ENCODE assay signal across 30 mouse cellular contexts in the genomic region with DNA sequence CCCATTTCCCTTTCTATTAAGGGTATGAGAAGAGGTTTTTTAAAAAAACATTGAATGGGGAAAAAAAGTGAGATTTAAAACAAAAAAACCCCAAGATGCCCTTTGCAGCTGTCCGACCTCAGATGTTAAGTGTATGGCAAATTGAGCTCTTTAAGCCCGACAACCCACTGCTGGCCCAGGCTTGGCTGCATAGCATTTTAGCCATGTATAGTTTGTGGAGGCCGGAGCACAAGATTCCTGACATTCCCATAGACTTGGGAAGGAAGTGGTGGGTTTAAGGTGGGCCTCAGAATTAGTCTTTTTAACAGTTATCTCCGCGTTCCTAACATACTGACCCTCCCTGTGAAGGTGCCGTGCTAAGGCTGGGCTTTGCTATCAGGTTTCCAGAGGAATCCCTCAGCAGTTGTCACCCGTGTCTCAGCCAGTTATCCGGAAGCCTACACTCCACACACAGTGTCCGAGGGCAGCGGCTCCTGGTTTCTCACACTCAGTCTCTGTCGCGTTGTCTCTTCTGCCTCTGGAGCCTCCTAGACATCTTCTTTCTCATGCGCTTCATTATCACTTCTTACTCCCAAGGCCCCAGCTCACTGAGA. TPM values are rescaled to one million over a fixed set of nuclear protein-coding genes. Genes with fewer than 3 reads are reported as not detected.
DNase-seq lines count a peak whose midpoint lies in the region; ATAC-seq lines count a peak whose summit lies in the region.
"Had no signal": no experiment of that assay in that cellular context is flagged by ENCODE, and none has a peak within 500 bp of the region (broad histone marks: within the 10 kb centered on the region; RNA-seq: fewer than 3 reads in every experiment).

No protein-coding gene starts in this region.

- DNase-seq in heart, embryonic 10.5 days (ENCODE audit: low spot score): no peak
- DNase-seq in heart, adult 11 months: no peak
- no peak for DNase-seq in heart, postnatal 14 days
- DNase-seq in lung, postnatal 25 days (ENCODE audit: low spot score): no peak
- DNase-seq in mesoderm, embryonic 11.5 days (ENCODE audit: low read depth, low spot score): peak; percentile 30
- DNase-seq in thymus, postnatal 14 days: no peak
- DNase-seq: adrenal gland, postnatal 25 days; cerebellum, adult 11-12 months; cerebellum, adult 9-11 months; gastrocnemius, postnatal 14 days; heart, adult 2 months; kidney, adult 8-10 months; kidney, postnatal 4 days; left cerebral cortex, postnatal 4 days; lung, postnatal 10 days; right cerebral cortex, adult 18-20 months; spleen, adult 18-20 months; thymus, adult 18-20 months; thymus, postnatal 36 days had no signal

- peaks cover 69% of the 10 kb centered on the region for H3K4me1 ChIP-seq in heart, embryonic 10.5 days
- H3K4me1 ChIP-seq in heart, embryonic 15.5 days (replicated peaks): peaks cover 36% of the 10 kb centered on the region
- H3K4me1 ChIP-seq in lung, embryonic 16.5 days (replicated peaks; ENCODE audit: control insufficient read depth, insufficient read depth, low read length): peaks cover 23% of the 10 kb centered on the region
- H3K4me1 ChIP-seq: neural tube, embryonic 12.5 days had no signal

- 39% methylated on average over 13 of the region's 13 CpGs for WGBS in heart, embryonic 10.5 days
- 33% methylated on average over 13 of the region's 13 CpGs for WGBS in heart, embryonic 15.5 days
- WGBS in lung, embryonic 16.5 days: 26% methylated on average over 13 of the region's 13 CpGs

- H3K9me3 ChIP-seq in heart, embryonic 10.5 days: no peaks in the 10 kb centered on the region
- H3K9me3 ChIP-seq in heart, embryonic 15.5 days (replicated peaks): no peaks in the 10 kb centered on the region
- peaks cover 4% of the 10 kb centered on the region; the same call in 1 of the 2 replicates for H3K9me3 ChIP-seq in lung, embryonic 16.5 days (ENCODE audit: control insufficient read depth, low read length)
- H3K9me3 ChIP-seq: forebrain, embryonic 13.5 days; intestine, embryonic 15.5 days; neural tube, embryonic 12.5 days had no signal

- intact Hi-C loops in heart, postnatal 14 days (cut with DNase I): no loop called here

- peak overlapping the region; percentile 24; the same call in 1 of the 2 replicates for H3K4me2 ChIP-seq in heart, embryonic 15.5 days
- no peak overlapping the region for H3K4me2 ChIP-seq in lung, embryonic 16.5 days (ENCODE audit: low read depth, low read length)
- H3K4me2 ChIP-seq: forebrain, embryonic 13.5 days; intestine, embryonic 15.5 days; liver, embryonic 11.5 days; midbrain, embryonic 12.5 days; neural tube, embryonic 12.5 days had no signal

- H3K36me3 ChIP-seq in heart, embryonic 10.5 days: peaks cover 21% of the 10 kb centered on the region
- peaks cover 4% of the 10 kb centered on the region for H3K36me3 ChIP-seq in heart, embryonic 15.5 days
- H3K36me3 ChIP-seq in lung, embryonic 16.5 days (ENCODE audit: control insufficient read depth, insufficient read depth, low read length): no peaks in the 10 kb centered on the region
- H3K36me3 ChIP-seq: midbrain, embryonic 12.5 days; neural tube, embryonic 12.5 days had no signal

- H3K4me3 ChIP-seq in heart, embryonic 10.5 days: no peak overlapping the region
- no peak overlapping the region for H3K4me3 ChIP-seq in heart, embryonic 15.5 days
- H3K4me3 ChIP-seq in lung, embryonic 16.5 days (ENCODE audit: low read length): no peak overlapping the region
- H3K4me3 ChIP-seq: forebrain, embryonic 13.5 days; heart, adult 2 months; intestine, embryonic 15.5 days; midbrain, embryonic 12.5 days; myocyte; neural tube, embryonic 12.5 days had no signal

- H3K27ac ChIP-seq in heart, embryonic 10.5 days: peak overlapping the region; percentile 60
- no peak overlapping the region for H3K27ac ChIP-seq in heart, embryonic 15.5 days
- H3K27ac ChIP-seq in lung, embryonic 16.5 days (ENCODE audit: low read length): no peak overlapping the region
- H3K27ac ChIP-seq: forebrain, embryonic 13.5 days; heart, adult 2 months; hindbrain, postnatal 0 days; intestine, embryonic 15.5 days; kidney, postnatal 0 days; midbrain, embryonic 12.5 days; neural tube, embryonic 12.5 days had no signal

- 0 out of 2 replicates have a peak, but pooled peaks have one; percentile 20 for ATAC-seq in heart, embryonic 15.5 days (replicated peaks; ENCODE audit: insufficient number of reproducible peaks, insufficient read depth, low FRiP score, low read depth)
- ATAC-seq in lung, embryonic 16.5 days (ENCODE audit: low read depth): 0 out of 2 replicates have a peak, but pooled peaks have one; percentile 20
- ATAC-seq: CD4-positive, CD25-positive, alpha-beta regulatory T cell, adult 4 months; forebrain, embryonic 13.5 days; hindbrain, postnatal 0 days; intestine, embryonic 15.5 days had no signal

- no peaks in the 10 kb centered on the region for H3K27me3 ChIP-seq in heart, embryonic 10.5 days (ENCODE audit: insufficient read depth, poor library complexity, severe bottlenecking)
- H3K27me3 ChIP-seq in heart, embryonic 15.5 days: no peaks in the 10 kb centered on the region
- peaks cover 7% of the 10 kb centered on the region for H3K27me3 ChIP-seq in lung, embryonic 16.5 days (ENCODE audit: control insufficient read depth, insufficient read depth, low read depth, low read length)
- H3K27me3 ChIP-seq: forebrain, embryonic 13.5 days; intestine, embryonic 15.5 days; midbrain, embryonic 12.5 days; neural tube, embryonic 12.5 days had no signal

- H3K9ac ChIP-seq in heart, embryonic 15.5 days: no peak overlapping the region
- H3K9ac ChIP-seq in lung, embryonic 16.5 days (ENCODE audit: low read length): no peak overlapping the region
- H3K9ac ChIP-seq: forebrain, embryonic 13.5 days; intestine, embryonic 15.5 days; midbrain, embryonic 12.5 days; neural tube, embryonic 12.5 days had no signal

RNA-seq across cellular contexts. Expression of gene Nid2, which starts 23.1 kb away (rescaled TPM):
- 169 and 250 TPM in 2 replicates for polyA plus RNA-seq in heart, embryonic 10.5 days (2016; fragmentation: Nextera tagmentation; extraction: Ambion mirVana)
- polyA plus RNA-seq in heart, embryonic 15.5 days (2015; fragmentation: Nextera tagmentation; extraction: Ambion mirVana): 84.4 and 116 TPM in 2 replicates
- 10 to 100 TPM; 89.0 to 89.7 TPM for total RNA-seq in heart, postnatal 14 days (2021)
- 107 and 114 TPM in 2 replicates for polyA plus RNA-seq in lung, embryonic 16.5 days (2015; fragmentation: Nextera tagmentation; extraction: Ambion mirVana)

RNA-seq across cellular contexts. Expression of gene Rtraf, which starts 49.5 kb away (rescaled TPM):
- 182 and 196 TPM in 2 replicates for polyA plus RNA-seq in heart, embryonic 10.5 days (2016; fragmentation: Nextera tagmentation; extraction: Ambion mirVana)
- 141 and 162 TPM in 2 replicates for polyA plus RNA-seq in heart, embryonic 15.5 days (2015; fragmentation: Nextera tagmentation; extraction: Ambion mirVana)
- 10 to 100 TPM; 63.5 to 69.3 TPM for total RNA-seq in heart, postnatal 14 days (2021)
- 180 and 193 TPM in 2 replicates for polyA plus RNA-seq in lung, embryonic 16.5 days (2015; fragmentation: Nextera tagmentation; extraction: Ambion mirVana)
